Mouse (Mus musculus) cerebellum, adult 2 months (tissue): Measurements from ENCODE around the gene Morn1.

ENCODE experiments used
- CTCF ChIP-seq: fragments of 200-500 bp; IDR thresholded peaks from 2 replicates; pipeline ENCODE4 v1.5.1; 2011; ENCODE audit warnings: low read depth, mild to moderate bottlenecking, control low read depth, low read length, moderate library complexity, borderline replicate concordance; ENCODE audit not compliant: insufficient read depth
- POLR2A ChIP-seq: fragments of 200-500 bp; IDR thresholded peaks from 2 replicates; pipeline ENCODE4 v1.6.1; 2011; ENCODE audit warnings: low read length, control low read depth, borderline replicate concordance; ENCODE audit not compliant: insufficient read depth

- TF ChIP-seq CTCF (no peak), POLR2A (no peak)
Measured at GRCm38 (mm10) chr4:155162433-155163319, 76.3 kb downstream of the Morn1 start.
